Mouse (Mus musculus) brain, embryonic 18.5 days (tissue): Measurements from ENCODE around the gene Gm5475.
"Not testable (repeated sequence)": the region's sequence is repeated elsewhere in the genome, so short reads cannot be mapped to it uniquely, and the experiment has no call there.

Experiments
- DNase-seq: peaks from one replicate; pipeline ENCODE4 v3.0.0-alpha.2; 2012; ENCODE audit warnings: low read depth, low spot score

Gene Gm5475

GRCm38 (mm10) chr15:100421758-100422197, at the start of gene Gm5475:
Gene Gm5475, plus strand, starts transcription at chr15:100422147.
- DNase-seq = not testable (repeated sequence)

- peak; percentile 40 for DNase-seq
Measured at GRCm38 (mm10) chr15:100375066-100375465, 46.9 kb upstream of the Gm5475 start.

- DNase-seq = not testable (repeated sequence)
Measured at GRCm38 (mm10) chr15:100377847-100378505, 44.0 kb upstream of the Gm5475 start.

- no peak for DNase-seq
Measured at GRCm38 (mm10) chr15:100379658-100380057, 42.3 kb upstream of the Gm5475 start.

GRCm38 (mm10) chr15:100380104-100380503, 41.8 kb upstream of the Gm5475 start:
- no peak for DNase-seq

GRCm38 (mm10) chr15:100385705-100386104, 36.2 kb upstream of the Gm5475 start:
- DNase-seq = no peak

GRCm38 (mm10) chr15:100387544-100388223, 34.3 kb upstream of the Gm5475 start:
- DNase-seq = no peak

GRCm38 (mm10) chr15:100388224-100388835, 33.6 kb upstream of the Gm5475 start:
- no peak for DNase-seq

GRCm38 (mm10) chr15:100388886-100389285, 33.1 kb upstream of the Gm5475 start:
- no peak for DNase-seq

GRCm38 (mm10) chr15:100391066-100391465, 30.9 kb upstream of the Gm5475 start:
- DNase-seq = no peak

- DNase-seq = no peak
Measured at GRCm38 (mm10) chr15:100391599-100391998, 30.3 kb upstream of the Gm5475 start.

- no peak for DNase-seq
Measured at GRCm38 (mm10) chr15:100393016-100393415, 28.9 kb upstream of the Gm5475 start.

- DNase-seq = no peak
Measured at GRCm38 (mm10) chr15:100395561-100395960, 26.4 kb upstream of the Gm5475 start.

GRCm38 (mm10) chr15:100400592-100401250, 21.2 kb upstream of the Gm5475 start:
- DNase-seq = no peak

GRCm38 (mm10) chr15:100401811-100402210, 20.1 kb upstream of the Gm5475 start:
- no peak for DNase-seq

GRCm38 (mm10) chr15:100402347-100402746, 19.6 kb upstream of the Gm5475 start:
- no peak for DNase-seq

- DNase-seq = no peak
Measured at GRCm38 (mm10) chr15:100402798-100403197, 19.1 kb upstream of the Gm5475 start.

- no peak for DNase-seq
Measured at GRCm38 (mm10) chr15:100403318-100404000, 18.5 kb upstream of the Gm5475 start.

GRCm38 (mm10) chr15:100406088-100406487, 15.9 kb upstream of the Gm5475 start:
- DNase-seq = no peak

- DNase-seq = no peak
Measured at GRCm38 (mm10) chr15:100410918-100411672, 10.9 kb upstream of the Gm5475 start.

- DNase-seq = no peak
Measured at GRCm38 (mm10) chr15:100411731-100412130, 10.2 kb upstream of the Gm5475 start.
